Mouse (Mus musculus) stomach, embryonic 14.5 days (tissue): ENCODE results near the gene Frat1. TPM values are rescaled to one million over a fixed set of nuclear protein-coding genes. Genes with fewer than 3 reads are reported as not detected.

ENCODE experiments used
- ATAC-seq: fragments of 200-750 bp; cut with Nextera tagmentation; 2 replicates; pipeline ENCODE4 v1.8.0; 2017; ENCODE audit warnings: low read depth, moderate TSS enrichment; ENCODE audit not compliant: insufficient number of reproducible peaks, insufficient read depth, low FRiP score
- H3K27ac ChIP-seq: fragments of 300-500 bp; sonication (generic); 2 replicates; pipeline ENCODE4 v1.5.1; 2014; ENCODE audit warnings: mild to moderate bottlenecking, low read length, moderate library complexity, mixed read lengths
- H3K27me3 ChIP-seq: fragments of 300-500 bp; sonication (generic); 2 replicates; pipeline ENCODE4 v1.6.1; 2014; ENCODE audit warnings: low read length, control low read depth, mixed read lengths; ENCODE audit not compliant: control insufficient read depth, insufficient read depth
- H3K36me3 ChIP-seq: fragments of 300-500 bp; sonication (generic); 2 replicates; pipeline ENCODE4 v1.6.1; 2014; ENCODE audit warnings: mild to moderate bottlenecking, control low read depth, low read length, moderate library complexity, mixed read lengths; ENCODE audit not compliant: control insufficient read depth, insufficient read depth
- H3K4me1 ChIP-seq: fragments of 300-500 bp; sonication (generic); 2 replicates; pipeline ENCODE4 v1.6.1; 2014; ENCODE audit warnings: low read length, control low read depth, mixed read lengths; ENCODE audit not compliant: control insufficient read depth, insufficient read depth
- H3K4me2 ChIP-seq: fragments of 300-500 bp; sonication (generic); replicated peaks from 2 replicates; pipeline ENCODE4 v1.6.1; 2014; ENCODE audit warnings: low read depth, low read length, control low read depth
- H3K4me3 ChIP-seq: fragments of 300-500 bp; sonication (generic); 2 replicates; pipeline ENCODE4 v1.5.1; 2014; ENCODE audit warnings: low read depth, low read length, control low read depth
- H3K9ac ChIP-seq: fragments of 300-500 bp; sonication (generic); replicated peaks from 2 replicates; pipeline ENCODE4 v1.6.1; 2014; ENCODE audit warnings: low read depth, mild to moderate bottlenecking, control low read depth, low read length, moderate library complexity, mixed read lengths
- H3K9me3 ChIP-seq: fragments of 300-500 bp; sonication (generic); 2 replicates; pipeline ENCODE4 v1.6.1; 2016; ENCODE audit warnings: low read depth, low read length, control low read depth; ENCODE audit not compliant: control insufficient read depth
- WGBS: fragments of 180-500 bp; shearing (Covaris S2); extraction: QIAGEN DNeasy Blood & Tissue Kit; methylation state at CpG from one replicate; pipeline ENCODE4 v1.1.7; 2014; 5-methylcytosine and 5-hydroxymethylcytosine counted together
- polyA plus RNA-seq: library from polyadenylated mRNA; unstranded; fragments of >200 nt; fragmentation: Nextera tagmentation; extraction: Ambion mirVana; gene quantifications from 2 replicates; pipeline ENCODE4 v1.2.1, GENCODE M21; 2014

Gene Frat1
- 12.9 and 14.1 TPM in 2 replicates for polyA plus RNA-seq

- peak within 1 kb of the TSS; percentile 58 for H3K9ac ChIP-seq
- peak within 1 kb of the TSS; percentile 57 for H3K4me3 ChIP-seq
- H3K36me3 ChIP-seq = no peaks in the 10 kb centered on the region
- peak within 1 kb of the TSS; percentile 93 for H3K4me2 ChIP-seq
- ATAC-seq = peak; percentile 92
- peak within 1 kb of the TSS; percentile 84 for H3K27ac ChIP-seq
- H3K4me1 ChIP-seq = 0 out of 2 replicates have a peak, but pooled peaks cover 5% of the 10 kb centered on the region
- H3K9me3 ChIP-seq = no peaks in the 10 kb centered on the region
- H3K27me3 ChIP-seq = no peaks in the 10 kb centered on the region
- WGBS = 1% methylated on average over 39 of the region's 39 CpGs
Observed at GRCm38 (mm10) chr19:41829381-41830105, at the start of gene Frat1. Frat1 (plus strand) TSS chr19:41829970.

DNA sequence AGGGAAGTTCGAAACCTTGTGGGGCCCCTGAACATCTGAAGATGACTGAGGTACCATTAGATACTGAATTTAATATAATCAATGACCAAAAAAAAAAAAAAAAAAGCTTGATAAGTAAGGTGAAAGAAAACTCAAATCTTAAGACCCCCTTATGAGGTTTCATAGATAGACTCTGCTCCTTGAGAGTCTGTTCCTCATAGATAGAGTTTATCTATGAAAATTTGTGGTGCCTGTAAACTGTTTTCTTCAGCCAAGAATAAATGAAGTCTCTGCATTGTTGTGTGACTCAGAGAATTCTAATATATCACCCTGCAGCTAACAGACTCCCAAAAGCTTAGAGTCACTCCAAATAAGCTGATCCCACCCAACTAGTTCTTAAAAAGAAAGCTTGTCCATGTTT lies 42.9 kb upstream of the Frat1 start:
- Histone ChIP-seq H3K27me3 (no peaks in the 10 kb centered on the region), H3K9ac (no peak overlapping the region), H3K4me1 (no peaks in the 10 kb centered on the region), H3K9me3 (no peaks in the 10 kb centered on the region), H3K4me2 (no peak overlapping the region), H3K4me3 (no peak overlapping the region), H3K27ac (no peak overlapping the region), H3K36me3 (peaks cover 23% of the 10 kb centered on the region; the same call in 1 of the 2 replicates)
- ATAC-seq = no peak
- 81% methylated on average over 1 of the region's 1 CpGs for WGBS

- ATAC-seq = no peak
- Histone ChIP-seq H3K9me3 (no peaks in the 10 kb centered on the region), H3K4me2 (no peak overlapping the region), H3K4me3 (no peak overlapping the region), H3K36me3 (peaks cover 17% of the 10 kb centered on the region; the same call in 1 of the 2 replicates), H3K4me1 (0 out of 2 replicates have a peak, but pooled peaks cover 3% of the 10 kb centered on the region), H3K9ac (no peak overlapping the region), H3K27me3 (no peaks in the 10 kb centered on the region), H3K27ac (no peak overlapping the region)
- 51% methylated on average over 10 of the region's 10 CpGs for WGBS
Observed at GRCm38 (mm10) chr19:41789110-41789961, 40.4 kb upstream of the Frat1 start.

GRCm38 (mm10) chr19:41791384-41791783 lies 38.4 kb upstream of the Frat1 start:
- no peak overlapping the region for H3K27ac ChIP-seq
- ATAC-seq = no peak
- H3K4me1 ChIP-seq = 0 out of 2 replicates have a peak, but pooled peaks cover 3% of the 10 kb centered on the region
- peaks cover 5% of the 10 kb centered on the region; the same call in 1 of the 2 replicates for H3K36me3 ChIP-seq
- 93% methylated on average over 2 of the region's 2 CpGs for WGBS
- H3K27me3 ChIP-seq = no peaks in the 10 kb centered on the region
- H3K4me2 ChIP-seq = no peak overlapping the region
- no peak overlapping the region for H3K4me3 ChIP-seq
- no peaks in the 10 kb centered on the region for H3K9me3 ChIP-seq
- no peak overlapping the region for H3K9ac ChIP-seq

GRCm38 (mm10) chr19:41792934-41793486 lies 36.8 kb upstream of the Frat1 start:
- ATAC-seq = no peak
- WGBS = 53% methylated on average over 1 of the region's 1 CpGs
- no peaks in the 10 kb centered on the region for H3K27me3 ChIP-seq

DNA sequence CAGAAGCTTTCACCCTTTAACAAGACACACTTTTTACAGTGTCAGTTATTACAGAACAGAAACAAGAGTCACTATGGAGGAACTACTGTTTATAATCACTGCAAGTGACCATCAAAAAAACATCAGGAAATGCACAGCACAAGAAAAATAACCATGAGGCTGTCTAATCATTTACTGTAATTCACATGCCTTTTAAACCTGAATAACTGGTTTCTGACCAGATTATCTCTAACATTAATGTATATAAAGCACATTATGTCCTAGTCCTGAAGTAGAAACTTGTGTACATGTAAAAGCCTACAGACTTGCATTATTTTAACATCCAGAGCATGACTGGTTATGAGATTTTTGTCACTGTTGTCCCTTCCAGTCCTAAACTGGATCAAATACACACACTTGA lies 35.8 kb upstream of the Frat1 start:
- Histone ChIP-seq H3K9ac (no peak overlapping the region), H3K4me2 (no peak overlapping the region), H3K27ac (peak overlapping the region; percentile 27; the same call in 1 of the 2 replicates), H3K4me3 (no peak overlapping the region), H3K27me3 (no peaks in the 10 kb centered on the region), H3K36me3 (peaks cover 4% of the 10 kb centered on the region; the same call in 1 of the 2 replicates), H3K9me3 (no peaks in the 10 kb centered on the region), H3K4me1 (0 out of 2 replicates have a peak, but pooled peaks cover 3% of the 10 kb centered on the region)
- no peak for ATAC-seq

More at GRCm38 (mm10) chr19:41792934-41793486, 36.8 kb upstream of the Frat1 start:
- Histone ChIP-seq H3K4me2 (no peak overlapping the region), H3K27ac (no peak overlapping the region), H3K9me3 (no peaks in the 10 kb centered on the region), H3K36me3 (peaks cover 4% of the 10 kb centered on the region; the same call in 1 of the 2 replicates), H3K4me1 (0 out of 2 replicates have a peak, but pooled peaks cover 3% of the 10 kb centered on the region), H3K9ac (no peak overlapping the region), H3K4me3 (no peak overlapping the region)

DNA sequence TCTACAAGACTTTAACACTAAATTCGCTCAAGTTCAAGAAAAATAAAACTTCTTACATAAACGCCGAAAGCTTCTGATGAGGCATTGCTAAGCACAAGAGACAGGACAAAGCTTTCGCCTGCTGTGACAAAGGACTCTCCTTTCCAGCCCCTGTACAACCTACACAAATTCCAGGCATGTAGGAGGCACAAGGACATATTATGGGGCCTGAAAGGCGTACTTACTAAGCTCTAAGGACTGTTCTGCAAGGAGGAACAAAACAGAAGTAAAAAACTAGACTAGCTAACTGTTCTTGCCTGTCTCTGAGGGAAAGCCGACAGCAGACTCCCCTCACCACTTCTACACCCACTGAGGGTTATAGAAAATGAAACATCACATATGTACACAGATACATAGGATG lies 34.9 kb upstream of the Frat1 start:
- Histone ChIP-seq H3K4me2 (no peak overlapping the region), H3K4me3 (no peak overlapping the region), H3K9me3 (no peaks in the 10 kb centered on the region), H3K36me3 (peaks cover 4% of the 10 kb centered on the region; the same call in 1 of the 2 replicates), H3K27ac (no peak overlapping the region), H3K9ac (no peak overlapping the region), H3K4me1 (0 out of 2 replicates have a peak, but pooled peaks cover 4% of the 10 kb centered on the region), H3K27me3 (no peaks in the 10 kb centered on the region)
- ATAC-seq = no peak
- 75% methylated on average over 6 of the region's 6 CpGs for WGBS
